Mouse (Mus musculus) liver, adult 2 months (tissue): ENCODE data around the gene Larp1.

ENCODE experiments used
- CTCF ChIP-seq: fragments of 200-500 bp; IDR thresholded peaks from 2 replicates; pipeline ENCODE4 v1.5.1; 2011; ENCODE audit warnings: low read depth, low read length, control low read depth
- POLR2A ChIP-seq: fragments of 200-500 bp; IDR thresholded peaks from 2 replicates; pipeline ENCODE4 v1.6.1; 2011; ENCODE audit warnings: low read length, control low read depth; ENCODE audit not compliant: insufficient read depth; ENCODE audit errors: extremely low read depth

DNA sequence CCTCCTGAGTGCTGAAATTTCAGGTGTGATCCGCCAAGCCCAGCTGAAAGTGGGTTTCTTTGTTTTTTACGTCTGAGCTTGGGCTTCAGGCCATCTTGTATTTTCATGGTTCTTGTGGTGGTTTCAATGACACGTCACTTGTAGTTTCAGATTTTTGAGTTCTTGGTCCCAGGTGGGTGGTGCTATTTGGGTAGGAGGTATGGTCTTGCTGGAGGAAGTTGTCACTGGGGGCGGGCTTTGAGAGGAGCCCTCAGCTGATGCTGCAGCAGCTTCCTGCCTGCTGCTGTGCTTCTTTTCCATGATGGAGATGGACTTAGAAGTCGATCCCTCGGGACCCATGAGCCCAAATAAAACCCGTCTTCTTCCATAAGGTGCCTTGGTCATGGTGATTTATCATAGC is 22.0 kb upstream of the Larp1 start:
- TF ChIP-seq POLR2A (no peak), CTCF (no peak)
